Mouse (Mus musculus) liver, embryonic 11.5 days (tissue): ENCODE measurements around the gene Rftn1. TPM values are rescaled to one million over a fixed set of nuclear protein-coding genes. Genes with fewer than 3 reads are reported as not detected.

Experiments used
- ATAC-seq: fragments of 200-750 bp; cut with Nextera tagmentation; replicated peaks from 2 replicates; pipeline ENCODE4 v1.8.0; 2017; ENCODE audit warnings: moderate number of reproducible peaks, mild to moderate bottlenecking, moderate TSS enrichment, moderate library complexity; ENCODE audit not compliant: low FRiP score
- DNase-seq: peaks from one replicate; pipeline ENCODE4 v3.0.0-alpha.2; 2017; ENCODE audit warnings: low spot score
- H3K27ac ChIP-seq: fragments of 300-500 bp; sonication (generic); 2 replicates; pipeline ENCODE4 v1.5.1; 2014; ENCODE audit warnings: mild to moderate bottlenecking, low read depth, low read length, control low read depth
- H3K27me3 ChIP-seq: fragments of 300-500 bp; sonication (generic); replicated peaks from 2 replicates; pipeline ENCODE4 v1.6.1; 2014; ENCODE audit warnings: low read length, mixed read lengths; ENCODE audit not compliant: control insufficient read depth, insufficient read depth
- H3K36me3 ChIP-seq: fragments of 300-500 bp; sonication (generic); 2 replicates; pipeline ENCODE4 v1.6.1; 2014; ENCODE audit warnings: mild to moderate bottlenecking, low read length, moderate library complexity, mixed read lengths; ENCODE audit not compliant: control insufficient read depth, insufficient read depth
- H3K4me1 ChIP-seq: fragments of 300-500 bp; sonication (generic); replicated peaks from 2 replicates; pipeline ENCODE4 v1.6.1; 2014; ENCODE audit warnings: low read length, mixed read lengths; ENCODE audit not compliant: control insufficient read depth, insufficient read depth
- H3K4me2 ChIP-seq: fragments of 300-500 bp; sonication (generic); 2 replicates; pipeline ENCODE4 v1.6.1; 2014; ENCODE audit warnings: mild to moderate bottlenecking, control low read depth, moderate library complexity
- H3K4me3 ChIP-seq: fragments of 300-500 bp; sonication (generic); 2 replicates; pipeline ENCODE4 v1.5.1; 2014; ENCODE audit warnings: low read depth, low read length, control low read depth
- H3K9ac ChIP-seq: fragments of 300-500 bp; sonication (generic); 2 replicates; pipeline ENCODE4 v1.6.1; 2014; ENCODE audit warnings: low read depth, low read length, control low read depth
- H3K9me3 ChIP-seq: fragments of 300-500 bp; sonication (generic); 2 replicates; pipeline ENCODE4 v1.6.1; 2016; ENCODE audit warnings: low read length, inconsistent platforms, mixed read lengths; ENCODE audit not compliant: control insufficient read depth
- WGBS: fragments of 180-500 bp; shearing (Covaris S2); extraction: QIAGEN DNeasy Blood & Tissue Kit; methylation state at CpG from one replicate; pipeline ENCODE4 v1.1.7; 2014; 5-methylcytosine and 5-hydroxymethylcytosine counted together
- polyA plus RNA-seq: library from polyadenylated mRNA; unstranded; fragments of >200 nt; fragmentation: Nextera tagmentation; extraction: Ambion mirVana; gene quantifications from 2 replicates; pipeline ENCODE4 v1.2.1, GENCODE M21; 2014

Gene Rftn1
- 12.8 and 13.9 TPM in 2 replicates for polyA plus RNA-seq

GRCm38 (mm10) chr17:50190131-50191015 lies at the start of gene Rftn1:
Gene Rftn1 (minus strand): TSS chr17:50190674.
- no peaks in the 10 kb centered on the region for H3K4me1 ChIP-seq
- H3K4me3 ChIP-seq, result peak within 1 kb of the TSS; percentile 73
- DNase-seq (peak; percentile 57), ATAC-seq (peak; percentile 39; the same call in 1 of the 2 replicates)
- no peak within 1 kb of the TSS for H3K27ac ChIP-seq
- peak within 1 kb of the TSS; percentile 72 for H3K9ac ChIP-seq
- H3K4me2 ChIP-seq, result peak within 1 kb of the TSS; percentile 93
- under 1% methylated on average over 68 of the region's 79 CpGs for WGBS
- no peaks in the 10 kb centered on the region for H3K9me3 ChIP-seq
- peaks cover 23% of the 10 kb centered on the region for H3K27me3 ChIP-seq
- H3K36me3 ChIP-seq, result no peaks in the 10 kb centered on the region

- 47% methylated on average over 11 of the region's 11 CpGs for WGBS
- ATAC-seq, result no peak
Observed at GRCm38 (mm10) chr17:50237818-50238610, 47.5 kb upstream of the Rftn1 start.

GRCm38 (mm10) chr17:50237436-50237709 lies 46.9 kb upstream of the Rftn1 start:
- Histone ChIP-seq H3K4me3 (no peak overlapping the region), H3K27ac (no peak overlapping the region), H3K27me3 (no peaks in the 10 kb centered on the region; the same call in 1 of the 2 replicates), H3K9me3 (no peaks in the 10 kb centered on the region), H3K4me1 (no peaks in the 10 kb centered on the region), H3K36me3 (no peaks in the 10 kb centered on the region), H3K9ac (no peak overlapping the region), H3K4me2 (no peak overlapping the region)
- WGBS, result 8% methylated on average over 8 of the region's 8 CpGs
- ATAC-seq, result peak; percentile 23; the same call in 1 of the 2 replicates
- peak; percentile 71 for DNase-seq

More at GRCm38 (mm10) chr17:50237818-50238610, 47.5 kb upstream of the Rftn1 start:
- Histone ChIP-seq H3K4me2 (no peak overlapping the region), H3K9me3 (no peaks in the 10 kb centered on the region), H3K9ac (no peak overlapping the region), H3K36me3 (no peaks in the 10 kb centered on the region), H3K4me1 (no peaks in the 10 kb centered on the region), H3K27me3 (no peaks in the 10 kb centered on the region; the same call in 1 of the 2 replicates), H3K27ac (no peak overlapping the region), H3K4me3 (no peak overlapping the region)
- DNase-seq, result no peak

- DNase-seq (no peak), ATAC-seq (no peak)
- no peak overlapping the region for H3K4me2 ChIP-seq
Observed at GRCm38 (mm10) chr17:50236702-50237435, 46.4 kb upstream of the Rftn1 start.

GRCm38 (mm10) chr17:50235943-50236701 lies 45.6 kb upstream of the Rftn1 start:
- Histone ChIP-seq H3K4me2 (no peak overlapping the region), H3K4me1 (no peaks in the 10 kb centered on the region), H3K36me3 (no peaks in the 10 kb centered on the region), H3K9me3 (no peaks in the 10 kb centered on the region), H3K27me3 (no peaks in the 10 kb centered on the region; the same call in 1 of the 2 replicates), H3K4me3 (no peak overlapping the region), H3K27ac (no peak overlapping the region), H3K9ac (no peak overlapping the region)
- no peak for ATAC-seq
- DNase-seq, result no peak
- 65% methylated on average over 13 of the region's 13 CpGs for WGBS

More at GRCm38 (mm10) chr17:50236702-50237435, 46.4 kb upstream of the Rftn1 start:
- Histone ChIP-seq H3K4me3 (no peak overlapping the region), H3K27me3 (no peaks in the 10 kb centered on the region; the same call in 1 of the 2 replicates), H3K4me1 (no peaks in the 10 kb centered on the region), H3K9me3 (no peaks in the 10 kb centered on the region), H3K9ac (no peak overlapping the region), H3K27ac (no peak overlapping the region), H3K36me3 (no peaks in the 10 kb centered on the region)
- WGBS, result 59% methylated on average over 9 of the region's 9 CpGs

- H3K9ac ChIP-seq, result no peak overlapping the region
- 82% methylated on average over 5 of the region's 5 CpGs for WGBS
- H3K27me3 ChIP-seq, result no peaks in the 10 kb centered on the region; the same call in 1 of the 2 replicates
- H3K4me3 ChIP-seq, result no peak overlapping the region
- no peak for ATAC-seq
- no peaks in the 10 kb centered on the region for H3K9me3 ChIP-seq
- H3K36me3 ChIP-seq, result no peaks in the 10 kb centered on the region
- no peak overlapping the region for H3K4me2 ChIP-seq
- no peaks in the 10 kb centered on the region for H3K4me1 ChIP-seq
- no peak for DNase-seq
- H3K27ac ChIP-seq, result no peak overlapping the region
Observed at GRCm38 (mm10) chr17:50233956-50234355, 43.5 kb upstream of the Rftn1 start.

- H3K27me3 ChIP-seq, result no peaks in the 10 kb centered on the region; the same call in 1 of the 2 replicates
- H3K4me1 ChIP-seq, result no peaks in the 10 kb centered on the region
- H3K9me3 ChIP-seq, result no peaks in the 10 kb centered on the region
- H3K36me3 ChIP-seq, result no peaks in the 10 kb centered on the region
- H3K9ac ChIP-seq, result no peak overlapping the region
- H3K27ac ChIP-seq, result no peak overlapping the region
- DNase-seq (no peak), ATAC-seq (no peak)
- H3K4me3 ChIP-seq, result no peak overlapping the region
- no peak overlapping the region for H3K4me2 ChIP-seq
- 90% methylated on average over 11 of the region's 11 CpGs for WGBS
Observed at GRCm38 (mm10) chr17:50232821-50233220, 42.3 kb upstream of the Rftn1 start.

- Histone ChIP-seq H3K4me3 (no peak overlapping the region), H3K27me3 (no peaks in the 10 kb centered on the region), H3K36me3 (no peaks in the 10 kb centered on the region), H3K27ac (no peak overlapping the region), H3K4me1 (no peaks in the 10 kb centered on the region), H3K9ac (no peak overlapping the region), H3K4me2 (no peak overlapping the region), H3K9me3 (no peaks in the 10 kb centered on the region)
- DNase-seq (no peak), ATAC-seq (no peak)
- WGBS, result 86% methylated on average over 8 of the region's 8 CpGs
Observed at GRCm38 (mm10) chr17:50231206-50231605, 40.7 kb upstream of the Rftn1 start.
